Mouse (Mus musculus) kidney, postnatal 10 days (tissue): Measurements from ENCODE around the gene Sh3d19.

Experiments
- DNase-seq: peaks from one replicate; pipeline ENCODE4 v3.0.0; 2021; ENCODE audit warnings: mixed read lengths

The Sh3d19 gene

GRCm38 (mm10) chr3:85970742-85971598 lies at the start of gene Sh3d19:
Gene Sh3d19, plus strand, starts transcription at chr3:85971109.
- DNase-seq: peak; percentile 92

- peak; percentile 85 for DNase-seq
Observed at GRCm38 (mm10) chr3:85922331-85922730, 48.6 kb upstream of the Sh3d19 start.

- DNase-seq: no peak
Observed at GRCm38 (mm10) chr3:85923343-85923742, 47.6 kb upstream of the Sh3d19 start.

- DNase-seq: peak; percentile 92
Observed at GRCm38 (mm10) chr3:85923954-85924945, 46.7 kb upstream of the Sh3d19 start.

- DNase-seq: no peak
Observed at GRCm38 (mm10) chr3:85927296-85927695, 43.6 kb upstream of the Sh3d19 start.

DNA sequence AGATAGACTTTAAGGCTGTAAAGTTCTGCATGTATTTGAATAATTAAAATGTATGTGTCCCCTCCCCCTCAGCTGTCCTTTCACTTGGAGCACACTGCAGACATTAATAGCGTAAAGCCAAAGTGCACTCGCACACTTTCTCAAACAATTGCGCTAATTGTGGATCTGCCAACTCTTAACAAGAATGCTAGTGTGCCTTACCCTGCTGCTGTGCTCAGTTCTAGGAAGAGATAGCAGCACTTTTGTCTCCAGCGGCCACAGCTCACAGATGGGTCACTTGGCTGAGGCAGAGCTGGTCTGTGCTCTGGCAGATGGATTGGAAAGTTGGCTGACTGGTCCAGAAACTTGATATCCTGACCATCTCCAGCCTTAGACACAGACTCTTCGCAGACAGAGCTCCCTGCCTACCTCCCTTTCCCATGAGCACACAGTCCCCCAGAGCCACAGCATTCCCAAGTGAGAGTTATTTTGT lies 42.7 kb upstream of the Sh3d19 start:
- no peak for DNase-seq

- no peak for DNase-seq
Observed at GRCm38 (mm10) chr3:85929711-85930110, 41.2 kb upstream of the Sh3d19 start.

DNA sequence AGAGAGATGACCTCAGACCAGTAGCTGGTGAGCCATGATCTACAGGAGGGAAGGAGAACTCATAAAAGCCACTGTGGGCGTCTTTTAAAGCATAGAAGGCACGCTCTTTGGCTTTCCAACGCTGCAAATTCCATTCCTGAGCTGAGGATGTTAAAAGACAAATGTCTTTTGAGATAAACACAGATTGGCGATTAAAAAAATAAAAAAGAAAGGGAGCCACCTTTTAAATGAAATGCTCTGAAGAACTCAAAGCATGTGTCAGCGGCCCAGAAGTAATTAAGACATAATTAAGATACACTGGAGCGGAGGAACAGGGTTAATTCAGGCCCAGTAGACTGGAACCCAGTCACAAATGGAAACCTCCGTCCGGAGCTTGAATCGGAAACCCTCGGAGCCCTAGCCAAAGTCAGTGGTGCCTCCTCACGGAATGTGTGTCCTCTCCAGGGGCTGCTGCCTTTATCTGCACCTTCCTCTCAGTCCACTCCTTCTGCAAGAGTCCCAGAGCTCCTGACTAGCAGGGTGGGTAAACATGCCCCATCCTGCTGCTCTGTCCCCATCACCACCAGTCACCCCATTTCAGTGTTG lies 40.1 kb upstream of the Sh3d19 start:
- DNase-seq: no peak

DNA sequence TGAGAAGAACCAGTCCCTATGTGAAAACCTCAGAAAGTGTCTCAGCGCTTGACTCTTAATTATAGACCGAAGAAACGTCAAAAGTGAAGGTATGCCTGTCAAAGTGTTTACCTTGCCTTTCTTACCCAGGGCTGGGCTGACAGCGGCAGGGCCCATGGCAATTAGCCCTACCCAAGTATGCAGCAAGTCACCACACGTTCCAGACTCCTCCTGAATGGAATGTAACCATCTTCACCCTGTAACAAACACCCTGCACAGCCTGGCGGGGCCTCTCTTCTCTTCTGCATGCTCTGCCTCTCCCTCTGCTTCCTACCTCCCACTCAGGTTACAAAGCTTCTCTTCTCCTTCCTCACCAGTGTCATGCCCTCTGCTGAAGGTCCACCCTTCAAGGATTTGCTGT lies 39.0 kb upstream of the Sh3d19 start:
- DNase-seq: no peak

- no peak for DNase-seq
Observed at GRCm38 (mm10) chr3:85933586-85933985, 37.3 kb upstream of the Sh3d19 start.

- no peak for DNase-seq
Observed at GRCm38 (mm10) chr3:85950914-85951313, 20.0 kb upstream of the Sh3d19 start.

- no peak for DNase-seq
Observed at GRCm38 (mm10) chr3:85952696-85953283, 18.1 kb upstream of the Sh3d19 start.

DNA sequence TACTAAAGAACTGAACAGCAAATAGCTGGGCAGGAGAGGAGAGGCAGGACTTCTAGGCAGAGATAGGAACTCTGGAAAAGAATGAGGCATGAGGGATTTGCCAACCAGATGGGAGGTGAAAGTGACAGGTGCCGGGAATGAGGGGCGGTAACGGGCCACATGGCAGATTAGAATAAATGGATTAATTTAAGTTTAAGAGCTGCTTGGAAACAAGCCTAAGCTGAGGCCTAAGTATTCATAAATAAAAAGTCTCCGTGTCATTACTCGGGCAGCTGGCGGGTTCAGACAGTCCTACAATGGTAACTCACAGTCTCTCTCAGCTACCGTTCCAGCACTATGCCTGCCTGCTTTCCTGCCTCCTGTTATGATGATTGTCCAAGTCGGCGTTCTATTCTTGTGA lies 15.6 kb upstream of the Sh3d19 start:
- DNase-seq: no peak

GRCm38 (mm10) chr3:85955704-85956103 lies 15.2 kb upstream of the Sh3d19 start:
- no peak for DNase-seq

GRCm38 (mm10) chr3:85959669-85960068 lies 11.2 kb upstream of the Sh3d19 start:
- DNase-seq: no peak

DNA sequence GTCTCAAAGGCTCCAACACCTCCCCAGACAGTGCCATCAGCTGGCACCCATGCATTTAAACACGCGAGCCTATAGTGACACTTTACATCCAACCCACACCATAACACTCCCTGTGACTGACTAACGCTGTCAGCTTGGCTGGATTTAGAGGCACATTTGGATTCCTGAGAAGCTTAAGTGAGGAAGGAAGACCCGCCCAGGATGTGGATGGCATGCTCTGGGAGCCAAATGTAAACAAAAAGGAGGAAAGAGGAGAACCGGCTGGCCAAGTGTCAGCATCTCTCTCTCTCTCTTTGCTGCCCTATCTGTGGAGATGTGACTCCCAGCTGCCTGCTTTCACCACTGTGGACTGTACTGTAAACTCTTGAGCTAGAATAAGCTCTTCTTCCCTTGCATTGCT lies 9.8 kb upstream of the Sh3d19 start:
- DNase-seq: no peak

DNA sequence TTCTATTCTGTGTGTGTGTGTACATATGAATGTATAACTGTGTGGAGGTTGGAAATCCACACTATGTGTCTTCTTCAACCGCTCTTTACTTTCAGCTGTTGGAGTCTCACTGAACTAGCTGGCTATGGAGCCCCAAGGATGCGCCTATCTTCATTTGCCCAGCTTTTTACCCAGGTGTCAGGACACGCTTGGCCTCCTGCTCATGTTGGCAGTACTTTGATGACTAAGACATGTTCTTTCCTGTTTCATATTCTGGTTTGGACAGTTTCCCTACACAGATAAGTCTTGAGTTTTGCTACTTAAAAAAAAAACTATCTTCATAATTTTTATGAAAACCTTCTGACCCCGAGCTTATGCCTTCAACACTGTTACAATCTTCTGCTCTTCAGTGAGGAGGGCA lies 5.4 kb upstream of the Sh3d19 start:
- no peak for DNase-seq

- DNase-seq: no peak
Observed at GRCm38 (mm10) chr3:85969040-85969439, 1.9 kb upstream of the Sh3d19 start.

- peak; percentile 82 for DNase-seq
Observed at GRCm38 (mm10) chr3:85971599-85971975, 678 bp downstream of the Sh3d19 start.

DNA sequence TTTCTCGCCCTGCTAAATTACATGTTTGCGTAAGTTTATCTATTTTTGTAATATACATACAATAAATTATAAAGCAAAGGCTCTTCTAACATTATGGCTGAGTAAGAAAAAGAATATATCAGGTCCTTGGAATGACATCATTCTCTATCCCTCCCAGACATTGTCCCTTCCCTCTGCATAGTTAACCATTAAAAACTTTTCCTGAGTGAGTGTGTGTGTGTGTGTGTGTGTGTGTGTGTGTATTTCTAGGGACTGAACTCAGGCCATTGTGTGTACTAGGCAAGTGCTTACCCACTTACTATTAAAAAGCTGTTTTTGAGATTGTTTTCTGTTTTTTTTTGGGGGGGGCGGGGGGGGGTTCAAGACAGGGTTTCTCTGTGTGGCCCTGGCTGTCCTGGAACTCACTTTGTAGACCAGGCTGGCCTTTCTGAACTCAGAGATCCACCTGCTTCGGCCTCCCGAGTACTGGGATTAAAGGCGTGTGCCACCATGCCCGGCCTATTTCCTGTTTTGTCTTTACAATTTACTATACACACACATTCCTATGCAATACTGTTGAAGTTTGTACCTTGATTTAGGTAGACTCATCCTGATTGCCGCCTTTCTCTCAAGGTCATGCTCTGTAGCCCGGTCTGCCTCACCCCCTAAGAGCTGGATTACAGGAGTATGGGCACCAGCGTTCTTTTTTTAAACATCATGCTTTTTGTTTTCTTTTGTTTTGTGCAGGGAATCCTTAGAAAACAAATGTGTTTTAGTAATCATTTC lies 2.6 kb downstream of the Sh3d19 start:
- peak; percentile 42 for DNase-seq

- DNase-seq: no peak
Observed at GRCm38 (mm10) chr3:85974451-85974850, 3.5 kb downstream of the Sh3d19 start.

DNA sequence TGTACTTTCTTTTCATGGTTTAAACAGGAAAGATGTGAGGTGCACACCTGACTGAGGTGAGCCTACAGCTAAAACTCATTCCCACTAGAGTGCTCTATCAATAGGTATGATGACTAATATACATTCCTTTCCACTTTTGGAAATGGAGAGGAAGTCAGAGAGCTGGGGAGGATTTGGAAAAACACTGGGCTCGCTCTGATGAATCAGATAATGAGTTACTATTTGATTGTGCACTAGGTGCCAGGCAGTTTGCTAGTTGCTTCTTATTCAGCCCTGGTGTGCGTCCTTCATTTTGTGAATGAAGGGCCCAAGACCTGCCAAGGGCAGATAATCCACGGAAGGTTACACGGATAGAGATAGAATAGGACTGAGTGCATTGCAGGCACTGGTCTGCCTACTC lies 9.1 kb downstream of the Sh3d19 start:
- no peak for DNase-seq
